Mouse (Mus musculus): ENCODE results near the gene Nars2. TPM values are rescaled to one million over a fixed set of nuclear protein-coding genes. Genes with fewer than 3 reads are reported as not detected.

Nars2 gene
- polyA plus RNA-seq (2021; fragmentation: Nextera tagmentation): 8.5 and 9.8 TPM in 2 replicates
- long read RNA-seq, experiment 1, transcript Nars2-201 (14 exons, 3,778 nt): major isoform, 65 of 112 reads
- long read RNA-seq, experiment 1, partial matches to known transcripts: 5 of 112 reads
- long read RNA-seq, experiment 1, other reads (novel, unspliced or antisense): 42 of 112 reads
- long read RNA-seq, experiment 2, transcript Nars2-201 (14 exons, 3,778 nt): major isoform, 8 of 14 reads
- long read RNA-seq, experiment 2, partial matches to known transcripts: 1 of 14 reads
- long read RNA-seq, experiment 2, other reads (novel, unspliced or antisense): 5 of 14 reads

DNA sequence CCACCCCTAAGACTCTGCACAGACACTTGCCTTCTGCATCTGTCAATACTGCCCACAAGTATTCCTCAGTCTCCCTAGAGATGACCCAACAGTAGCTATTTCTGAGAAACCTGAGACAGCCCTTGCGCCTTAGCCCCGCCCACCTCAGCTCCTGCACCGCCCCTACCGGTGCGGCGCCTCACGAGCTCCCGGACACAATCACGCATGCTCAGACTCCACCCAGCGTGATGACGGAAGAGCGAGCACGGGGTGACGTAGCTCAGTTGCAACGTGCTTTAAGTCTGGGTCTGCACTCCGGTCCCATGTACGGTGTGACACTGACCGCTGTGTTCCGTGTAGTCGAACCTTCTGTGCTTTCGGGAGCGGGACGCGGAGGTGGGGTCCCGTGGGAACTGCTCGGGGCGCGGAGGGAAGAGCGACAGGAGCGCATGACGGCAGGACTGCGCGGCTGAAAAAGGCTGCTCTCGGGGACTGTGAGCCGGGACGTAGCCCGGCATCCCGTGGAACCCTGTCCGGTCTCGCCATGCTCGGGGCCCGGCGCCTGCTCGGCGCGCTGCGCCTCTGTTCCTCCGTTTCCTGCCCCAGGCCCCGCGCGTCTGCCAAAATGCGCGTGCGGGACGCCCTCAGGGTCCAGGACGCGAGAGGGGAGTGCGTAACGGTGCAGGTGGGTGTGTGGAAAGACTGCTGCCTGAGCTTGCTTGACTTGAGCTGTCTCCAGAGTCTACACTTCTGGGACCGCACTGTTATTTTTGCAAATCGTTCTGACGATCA lies at the start of gene Nars2:
Nars2 (plus strand) TSS at position 225 of the 771 bp plus-strand sequence.

DNA sequence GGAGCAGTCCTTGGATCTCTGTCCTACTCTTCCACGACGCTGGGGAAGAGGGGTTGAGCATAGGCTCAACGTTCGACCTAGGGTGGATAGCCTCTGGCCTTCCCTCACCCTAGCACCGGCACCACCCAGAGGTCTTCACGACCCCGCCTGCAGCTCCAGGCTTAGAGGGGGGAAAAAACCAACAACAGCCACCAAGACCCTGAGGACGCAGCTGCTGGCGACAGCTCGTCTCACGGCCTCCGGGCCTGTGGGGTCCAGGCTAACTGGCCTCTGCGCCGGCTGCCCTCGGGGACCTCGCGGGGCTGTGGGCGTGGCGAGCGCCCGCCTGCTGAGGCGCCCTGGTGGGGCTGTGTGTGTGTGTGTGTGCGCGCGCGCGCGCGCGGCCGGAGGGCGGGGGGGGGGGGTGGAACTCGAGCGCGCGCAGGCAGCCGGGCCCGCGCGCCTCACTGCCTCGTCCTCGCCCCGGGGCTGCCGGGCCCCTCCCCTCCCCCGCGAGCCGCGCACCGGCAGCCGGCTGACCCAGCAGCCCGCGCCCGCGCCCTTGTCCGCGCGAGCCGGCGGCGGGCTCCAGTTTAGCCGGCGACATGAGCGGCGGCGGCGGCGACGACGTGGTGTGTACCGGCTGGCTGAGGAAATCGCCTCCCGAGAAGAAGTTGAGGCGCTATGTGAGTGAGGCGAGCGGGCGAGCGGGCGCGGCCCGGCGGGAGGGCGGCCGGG lies 130.1 kb downstream of the Nars2 start, which contains the start of gene Gab2:
Gab2 (plus strand) TSS at position 345 of the 717 bp plus-strand sequence.

Other genes with a start within 250 kb of the Nars2 start
- gene Gab2, start 130.1 kb downstream of the Nars2 start, polyA plus RNA-seq (2021; fragmentation: Nextera tagmentation): 4.3 and 11.3 TPM in 2 replicates